Mouse (Mus musculus): Measurements from ENCODE around the gene Clec4b2. TPM values are rescaled to one million over a fixed set of nuclear protein-coding genes. Genes with fewer than 3 reads are reported as not detected.

The Clec4b2 gene
- total and polyA plus RNA-seq, 2 experiments from 2014 or later = not detected

- Histone ChIP-seq H3K4me2 (ENCODE audit: low read depth, low read length) (no peak overlapping the region), H3K4me1 (ENCODE audit: control insufficient read depth, insufficient read depth) (no peaks in the 10 kb centered on the region), H3K9me3 (replicated peaks; ENCODE audit: control insufficient read depth, low read length) (0 out of 2 replicates have a peak, but pooled peaks cover 4% of the 10 kb centered on the region), H3K27ac (ENCODE audit: low read depth) (no peak overlapping the region), H3K36me3 (replicated peaks; ENCODE audit: control insufficient read depth, insufficient read depth, low read length) (no peaks in the 10 kb centered on the region), H3K27me3 (ENCODE audit: control insufficient read depth, insufficient read depth, low read length) (no peaks in the 10 kb centered on the region), H3K9ac (replicated peaks; ENCODE audit: low read depth, low read length) (no peak overlapping the region), H3K4me3 (ENCODE audit: low read depth, low read length) (no peak overlapping the region)
- TF ChIP-seq CTCF (IDR thresholded peaks at IDR 0.05; ENCODE audit: low read depth) (no peak), EP300 (IDR thresholded peaks at IDR 0.05; ENCODE audit: low read depth) (no peak)
- ATAC-seq (ENCODE audit: insufficient read depth, low read depth) (no peak), DNase-seq (ENCODE audit: low spot score) (no peak)
Observed at GRCm38 (mm10) chr6:123252735-123253134, 80.0 kb downstream of the Clec4b2 start.

Other genes starting within 250 kb of the Clec4b2 start
- gene Clec4a3, start 220.4 kb upstream of the Clec4b2 start, total RNA-seq (2014; rRNA removed; ENCODE audit: low replicate concordance) = 1.3 and 2.7 TPM in 2 replicates
- 2.5 and 3.4 TPM in 2 replicates for gene Clec4a3, start 220.4 kb upstream of the Clec4b2 start, polyA plus RNA-seq (2015; fragmentation: Nextera tagmentation; extraction: Ambion mirVana)
- gene Clec4a4, start 182.5 kb upstream of the Clec4b2 start, total RNA-seq (2014; rRNA removed; ENCODE audit: low replicate concordance) = not detected in 2 replicates
- gene Clec4a4, start 182.5 kb upstream of the Clec4b2 start, polyA plus RNA-seq (2015; fragmentation: Nextera tagmentation; extraction: Ambion mirVana) = not detected in 2 replicates
- not detected in 2 replicates for gene Clec4b1, start 122.9 kb upstream of the Clec4b2 start, total RNA-seq (2014; rRNA removed; ENCODE audit: low replicate concordance)
- not detected in 2 replicates for gene Clec4b1, start 122.9 kb upstream of the Clec4b2 start, polyA plus RNA-seq (2015; fragmentation: Nextera tagmentation; extraction: Ambion mirVana)
- 0.35 and 0.38 TPM in 2 replicates for gene Clec4a2, start 66.5 kb upstream of the Clec4b2 start, total RNA-seq (2014; rRNA removed; ENCODE audit: low replicate concordance)
- gene Clec4a2, start 66.5 kb upstream of the Clec4b2 start, polyA plus RNA-seq (2015; fragmentation: Nextera tagmentation; extraction: Ambion mirVana) = 2.6 and 2.7 TPM in 2 replicates
- gene Clec4n, start 57.0 kb downstream of the Clec4b2 start, total RNA-seq (2014; rRNA removed; ENCODE audit: low replicate concordance) = 4.8 TPM in 1 of 2 replicates, not detected in the other
- gene Clec4n, start 57.0 kb downstream of the Clec4b2 start, polyA plus RNA-seq (2015; fragmentation: Nextera tagmentation; extraction: Ambion mirVana) = 3.4 and 3.5 TPM in 2 replicates
- gene Clec4d, start 89.2 kb downstream of the Clec4b2 start, total RNA-seq (2014; rRNA removed; ENCODE audit: low replicate concordance) = 0.46 TPM in 1 of 2 replicates, not detected in the other
- gene Clec4d, start 89.2 kb downstream of the Clec4b2 start, polyA plus RNA-seq (2015; fragmentation: Nextera tagmentation; extraction: Ambion mirVana) = 0.19 and 0.32 TPM in 2 replicates
- gene Clec4e, start 117.0 kb downstream of the Clec4b2 start, total RNA-seq (2014; rRNA removed; ENCODE audit: low replicate concordance) = 0.08 and 0.15 TPM in 2 replicates
- 0.04 and 0.29 TPM in 2 replicates for gene Clec4e, start 117.0 kb downstream of the Clec4b2 start, polyA plus RNA-seq (2015; fragmentation: Nextera tagmentation; extraction: Ambion mirVana)
- gene Vmn2r19, start 135.4 kb downstream of the Clec4b2 start, total RNA-seq (2014; rRNA removed; ENCODE audit: low replicate concordance) = not detected in 2 replicates
- gene Vmn2r19, start 135.4 kb downstream of the Clec4b2 start, polyA plus RNA-seq (2015; fragmentation: Nextera tagmentation; extraction: Ambion mirVana) = not detected in 2 replicates
- not detected in 2 replicates for gene Vmn2r20, start 245.2 kb downstream of the Clec4b2 start, total RNA-seq (2014; rRNA removed; ENCODE audit: low replicate concordance)
- gene Vmn2r20, start 245.2 kb downstream of the Clec4b2 start, polyA plus RNA-seq (2015; fragmentation: Nextera tagmentation; extraction: Ambion mirVana) = not detected in 2 replicates

Data from heart, postnatal 0 days (tissue).